Mouse (Mus musculus): ENCODE measurements around the gene Cpsf7.
"Not testable (repeated sequence)": the region's sequence is repeated elsewhere in the genome, so short reads cannot be mapped to it uniquely, and the experiment has no call there.

Gene Cpsf7

DNA sequence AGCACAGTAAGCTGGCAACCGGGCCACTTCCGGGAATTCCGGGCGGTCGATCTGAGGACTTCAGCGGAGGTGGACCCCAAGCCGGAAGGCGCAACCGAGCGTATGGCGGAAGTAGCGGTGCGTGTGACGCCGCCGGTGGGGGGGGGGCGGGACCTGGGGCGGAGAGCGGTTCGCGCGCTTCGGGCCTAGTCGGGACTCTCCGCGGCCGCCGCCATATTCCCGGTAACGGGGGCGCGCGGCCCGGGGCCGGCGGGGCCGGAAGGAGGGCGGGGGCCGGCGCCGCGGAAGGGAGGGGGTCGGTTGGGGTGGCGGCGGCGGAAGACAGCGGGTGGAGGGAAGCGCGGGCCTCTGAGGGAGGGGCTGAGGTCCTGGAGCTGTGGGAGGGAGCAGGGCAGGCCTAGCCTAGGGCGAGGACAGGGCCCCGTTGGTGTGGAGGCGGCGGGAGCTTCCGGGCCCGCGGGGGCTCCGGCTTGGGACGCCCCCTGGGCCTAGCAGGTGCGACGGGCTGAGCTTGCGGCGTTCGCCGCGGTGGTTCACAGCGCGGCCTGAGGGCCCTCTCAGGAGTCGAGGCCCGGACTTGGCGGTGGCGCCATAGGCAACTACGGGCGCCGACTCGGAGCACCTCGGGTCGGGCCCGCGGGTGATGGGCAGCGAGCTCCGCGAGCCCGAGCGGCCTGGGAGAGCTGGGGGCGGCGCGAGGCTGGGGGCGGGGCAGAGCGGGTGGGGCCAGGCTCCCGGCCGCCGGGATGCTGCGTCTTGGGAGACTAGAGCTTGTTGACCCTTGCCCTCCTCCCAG is at the start of gene Cpsf7:
Cpsf7 (plus strand) TSS at position 161 of the 796 bp plus-strand sequence.
- peak; percentile 83 for DNase-seq (ENCODE audit: low spot score)

DNA sequence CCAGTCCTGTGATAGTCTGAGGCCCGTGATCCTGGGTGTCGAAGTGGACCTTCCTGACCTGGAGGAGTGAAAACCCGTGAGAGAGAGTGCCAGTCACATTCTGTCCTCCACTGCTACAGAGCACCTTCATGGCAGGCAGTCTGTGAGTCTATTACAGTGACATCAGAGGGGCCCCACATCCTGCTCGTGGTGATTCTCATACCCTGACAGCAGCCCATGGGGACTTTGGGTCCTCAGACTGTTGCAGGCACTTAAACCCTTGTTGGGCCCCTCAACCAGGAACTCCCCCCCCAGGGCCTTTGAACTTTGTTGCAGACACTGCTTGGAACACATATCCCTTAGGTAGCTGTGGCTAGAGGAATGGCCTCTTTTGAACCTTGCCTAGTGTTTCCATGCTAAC is 45.5 kb upstream of the Cpsf7 start:
- no peak for DNase-seq (ENCODE audit: low spot score)

DNA sequence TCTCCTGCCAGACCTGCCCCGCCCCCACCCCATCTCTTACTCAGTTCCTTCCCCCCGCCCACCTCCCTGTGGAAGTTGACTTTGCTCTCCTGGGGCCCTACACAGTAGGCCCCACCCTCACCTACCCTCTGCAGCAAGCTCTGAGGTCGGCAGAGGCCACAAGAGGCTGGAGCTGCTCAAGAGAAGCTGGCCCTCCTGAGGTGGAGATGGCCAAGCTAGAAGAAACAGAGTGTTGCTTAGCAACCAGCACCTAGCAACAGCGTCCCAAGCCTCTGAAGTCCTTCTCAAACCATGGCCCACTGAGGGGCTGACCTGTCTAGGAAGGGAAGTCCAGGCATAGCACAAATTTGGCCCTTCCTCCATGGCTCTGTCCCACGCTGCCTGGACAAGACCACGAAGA is 42.4 kb upstream of the Cpsf7 start, which contains the start of gene Ppp1r32:
Ppp1r32 (minus strand) TSS at position 226 of the 400 bp plus-strand sequence.
- DNase-seq (ENCODE audit: low spot score) = no peak

DNA sequence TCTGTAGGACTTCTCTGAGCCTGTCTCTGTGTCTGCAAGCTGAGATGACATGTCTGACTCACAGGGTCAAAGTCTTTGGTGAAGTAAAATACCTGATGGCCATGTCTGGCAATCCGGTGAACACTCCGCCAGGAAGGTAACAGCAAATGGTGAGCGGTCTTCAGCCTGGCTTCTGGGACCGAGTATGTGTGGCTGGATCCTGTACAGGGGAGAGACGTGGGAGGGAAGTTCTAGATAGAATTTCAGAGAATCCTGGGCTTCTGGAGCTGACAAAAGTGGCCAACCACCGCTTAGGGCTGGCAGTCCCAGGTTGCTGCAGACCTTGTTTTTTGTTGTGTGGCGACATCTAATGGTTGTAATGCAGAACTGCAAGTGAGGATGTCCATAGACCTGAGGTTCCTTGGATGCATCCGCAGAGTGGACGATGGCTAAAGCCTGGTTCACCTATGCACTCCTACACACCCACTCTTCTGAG is 38.8 kb upstream of the Cpsf7 start:
- DNase-seq (ENCODE audit: low spot score) = peak; percentile 42

DNA sequence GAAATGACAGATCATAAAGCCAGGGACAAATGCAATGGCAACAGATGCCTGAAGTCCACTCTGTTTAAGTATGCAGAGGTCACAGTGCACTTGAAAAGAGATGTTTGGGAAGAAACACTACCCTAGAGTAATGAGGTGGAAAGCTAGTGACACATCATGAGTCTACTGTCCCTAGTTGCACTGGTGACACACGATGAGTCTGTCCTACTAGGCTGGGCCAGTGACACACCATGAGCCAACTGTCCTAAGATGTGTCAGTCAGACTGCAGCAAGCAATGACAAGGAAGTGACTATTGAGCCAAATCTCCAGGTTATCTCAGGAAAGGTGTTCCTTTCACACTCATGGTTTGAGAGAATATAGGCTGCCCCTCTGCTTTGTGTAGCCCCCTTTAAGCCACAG is 29.4 kb upstream of the Cpsf7 start:
- no peak for DNase-seq (ENCODE audit: low spot score)

DNA sequence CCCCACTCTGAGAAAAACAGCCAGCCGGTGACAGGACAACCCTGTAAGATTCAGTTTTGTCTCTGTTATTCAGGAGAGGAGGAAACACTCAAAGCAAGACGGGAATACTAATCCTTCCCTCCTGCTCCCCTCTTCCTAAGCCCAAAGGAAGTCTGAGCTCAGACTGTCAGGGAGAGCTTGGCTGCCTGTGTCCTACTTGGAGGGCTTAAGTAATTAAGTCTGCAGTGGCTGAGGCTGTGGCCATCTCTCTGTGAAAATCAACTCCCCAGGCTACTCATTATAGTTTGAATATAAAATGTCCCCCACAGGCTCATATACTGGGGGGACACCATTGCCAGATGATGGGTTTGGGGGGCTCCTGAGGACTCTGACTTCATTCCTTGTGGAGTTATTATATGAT is 28.1 kb upstream of the Cpsf7 start:
- DNase-seq (ENCODE audit: low spot score) = no peak

DNA sequence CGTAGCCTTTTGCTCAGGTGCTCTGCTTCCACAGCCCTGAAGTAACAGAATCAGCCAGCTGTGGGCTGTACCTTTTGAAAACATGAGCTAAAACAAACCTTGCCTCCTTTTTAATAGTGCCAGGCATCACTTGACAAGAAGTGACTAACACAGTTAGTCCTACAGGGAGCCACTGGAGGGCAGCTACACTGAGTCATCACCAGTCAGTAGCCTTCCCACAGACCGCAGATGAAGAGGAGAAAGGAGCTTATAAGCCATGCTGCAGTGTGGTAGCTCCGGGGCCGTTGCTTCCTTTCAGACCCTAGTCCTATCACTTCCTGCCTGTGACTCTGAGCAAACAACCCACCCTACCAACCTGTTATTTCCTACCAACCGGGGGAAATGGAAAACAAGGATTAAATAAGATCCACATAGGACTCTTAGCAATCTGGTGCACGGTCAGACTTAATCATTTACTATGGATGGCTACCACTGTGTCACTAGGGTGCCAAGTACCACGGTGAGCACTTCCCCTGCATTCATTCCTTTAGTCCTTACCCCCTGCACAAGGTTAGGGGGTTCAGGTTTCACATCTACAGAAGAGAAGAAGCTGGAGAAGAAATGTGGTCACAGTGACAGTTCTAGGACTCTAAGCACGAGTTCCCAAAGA is 27.4 kb upstream of the Cpsf7 start:
- DNase-seq (ENCODE audit: low spot score) = no peak

DNA sequence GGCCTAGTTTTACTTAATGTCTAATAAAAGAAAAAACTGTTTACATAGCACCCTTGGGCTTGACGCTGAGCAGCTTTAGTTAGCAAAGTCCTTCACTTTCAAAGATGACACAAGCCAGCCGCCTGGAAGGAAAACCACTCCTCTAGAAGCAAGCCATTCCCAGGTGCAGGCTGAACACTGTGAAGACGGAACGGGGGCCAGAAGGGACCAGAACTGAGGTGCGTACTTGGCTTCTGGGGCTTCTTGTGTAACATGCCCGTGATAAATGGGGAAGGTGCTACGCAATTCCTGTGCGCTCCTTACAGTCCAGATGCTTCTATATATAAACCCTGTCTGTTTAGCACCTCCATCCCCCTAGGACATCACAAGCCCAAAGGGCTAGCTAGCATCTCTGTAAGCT is 24.5 kb upstream of the Cpsf7 start:
- DNase-seq (ENCODE audit: low spot score) = no peak

DNA sequence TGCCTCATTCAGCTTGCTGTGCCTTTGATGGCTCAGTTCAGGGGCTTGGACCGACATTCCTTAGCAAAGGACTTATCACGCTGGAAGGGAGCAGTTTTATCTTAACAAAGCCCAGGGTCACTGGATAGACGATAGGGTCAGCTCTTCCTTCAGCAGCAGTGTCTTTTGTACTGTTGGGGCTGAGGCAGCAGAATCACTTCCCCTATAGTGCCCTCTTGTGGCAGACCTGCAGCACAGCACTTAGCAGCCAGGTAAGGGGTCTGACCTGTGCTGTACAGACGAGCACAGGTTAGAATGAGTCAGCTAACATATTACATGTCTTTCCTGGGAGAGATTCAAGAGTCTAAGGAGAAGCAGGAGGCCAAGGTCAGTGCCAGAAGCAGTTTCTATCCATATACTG is 22.5 kb upstream of the Cpsf7 start:
- DNase-seq (ENCODE audit: low spot score) = no peak

- no peak for DNase-seq (ENCODE audit: low spot score)
Observed at GRCm38 (mm10) chr19:10510759-10511330, 14.2 kb upstream of the Cpsf7 start.

DNA sequence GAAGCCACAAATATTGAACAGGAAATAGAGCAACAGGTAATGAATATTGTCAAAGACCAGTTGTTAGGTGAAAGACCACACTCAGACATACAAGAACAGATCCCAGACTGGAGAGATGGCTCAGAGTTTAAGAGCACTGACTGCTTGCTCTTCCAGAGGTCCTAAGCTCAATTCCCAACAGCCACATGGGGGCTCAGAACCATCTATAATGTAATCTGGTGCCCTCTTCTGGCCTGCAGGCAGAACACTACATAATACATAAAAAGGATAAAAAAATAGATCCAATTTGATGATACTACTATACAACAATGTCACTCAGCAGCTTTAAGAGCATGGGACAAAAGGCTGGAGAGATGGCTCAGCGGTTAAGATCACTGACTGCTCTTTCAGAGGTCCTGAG is 4.7 kb upstream of the Cpsf7 start:
- DNase-seq (ENCODE audit: low spot score) = no peak

GRCm38 (mm10) chr19:10521926-10522325 is 3.1 kb upstream of the Cpsf7 start:
- no peak for DNase-seq (ENCODE audit: low spot score)

- no peak for DNase-seq (ENCODE audit: low spot score)
Observed at GRCm38 (mm10) chr19:10523483-10524080, 1.5 kb upstream of the Cpsf7 start.

- DNase-seq (ENCODE audit: low spot score) = no peak
Observed at GRCm38 (mm10) chr19:10524784-10525105, 321 bp upstream of the Cpsf7 start.

GRCm38 (mm10) chr19:10525910-10526309 is 844 bp downstream of the Cpsf7 start, which contains the start of gene Sdhaf2:
TSS of gene Sdhaf2 (minus strand) at chr19:10526142.
- peak; percentile 9 for DNase-seq (ENCODE audit: low spot score)

DNA sequence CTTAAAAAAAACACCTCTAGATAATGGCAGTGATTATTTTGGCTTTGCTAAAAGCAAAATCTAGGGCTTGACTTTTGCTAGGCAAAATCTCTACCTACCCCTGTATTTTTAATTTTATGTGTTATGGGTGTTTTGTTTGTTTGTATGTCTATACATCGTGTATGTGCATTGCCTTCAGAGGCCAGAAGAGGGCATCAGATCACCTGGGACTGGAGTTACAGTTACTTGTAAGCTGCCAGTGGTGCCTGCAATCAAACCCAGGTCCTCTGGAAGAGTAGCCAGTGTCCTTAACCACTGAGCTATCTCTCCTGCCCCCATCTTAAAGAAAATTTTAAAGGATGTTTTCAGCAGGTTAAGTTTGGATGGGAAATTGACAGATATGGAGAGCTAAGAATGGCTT is 5.0 kb downstream of the Cpsf7 start:
- no peak for DNase-seq (ENCODE audit: low spot score)

- DNase-seq (ENCODE audit: low spot score) = no peak
Observed at GRCm38 (mm10) chr19:10539454-10539853, 14.4 kb downstream of the Cpsf7 start.

DNA sequence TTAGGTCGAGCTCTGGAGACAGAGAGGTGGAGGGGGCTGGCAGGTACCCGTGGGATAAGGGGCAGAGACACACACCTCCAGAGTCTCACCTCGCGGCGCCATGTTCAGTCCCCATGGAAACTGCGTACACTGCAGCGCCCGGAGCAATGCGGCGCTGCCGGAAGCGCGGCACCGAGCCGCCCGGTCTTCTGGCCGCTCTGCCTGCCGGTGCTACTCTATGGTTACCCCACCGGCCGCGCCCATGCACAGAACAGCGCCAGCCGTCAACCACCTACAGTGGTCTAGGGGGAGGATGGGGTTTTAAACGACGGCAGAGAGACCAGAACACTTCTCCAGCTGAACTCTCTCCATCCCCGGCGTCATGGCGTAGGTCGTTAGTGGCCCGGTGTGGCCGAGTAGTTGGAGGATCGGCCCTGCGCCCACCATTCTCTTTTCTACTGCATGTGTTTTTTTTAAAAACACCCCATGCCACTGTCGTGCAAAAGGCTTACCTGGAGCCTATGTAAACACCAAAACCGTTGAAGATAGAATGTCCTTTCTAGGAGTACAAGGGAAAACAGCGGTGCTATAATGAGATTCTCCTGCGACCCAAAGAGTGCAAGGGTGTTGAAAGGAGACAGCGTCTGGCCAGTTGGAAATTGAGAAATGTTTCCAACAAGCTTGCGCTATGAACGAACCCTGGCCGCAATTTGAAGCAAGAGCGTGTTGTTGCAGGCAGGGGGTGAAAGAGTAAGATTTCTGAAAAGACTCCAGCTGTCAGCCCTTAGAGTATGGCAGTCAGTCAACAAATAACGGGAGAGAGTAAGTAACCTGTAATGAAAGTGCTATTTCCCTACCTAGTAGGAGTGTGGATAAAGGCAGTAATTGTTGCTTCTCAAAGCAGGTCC is 30.8 kb downstream of the Cpsf7 start, which contains the start of gene Tmem216:
Tmem216 (minus strand) TSS at position 615 of the 887 bp plus-strand sequence.
- peak; percentile 75 for DNase-seq (ENCODE audit: low spot score)

DNA sequence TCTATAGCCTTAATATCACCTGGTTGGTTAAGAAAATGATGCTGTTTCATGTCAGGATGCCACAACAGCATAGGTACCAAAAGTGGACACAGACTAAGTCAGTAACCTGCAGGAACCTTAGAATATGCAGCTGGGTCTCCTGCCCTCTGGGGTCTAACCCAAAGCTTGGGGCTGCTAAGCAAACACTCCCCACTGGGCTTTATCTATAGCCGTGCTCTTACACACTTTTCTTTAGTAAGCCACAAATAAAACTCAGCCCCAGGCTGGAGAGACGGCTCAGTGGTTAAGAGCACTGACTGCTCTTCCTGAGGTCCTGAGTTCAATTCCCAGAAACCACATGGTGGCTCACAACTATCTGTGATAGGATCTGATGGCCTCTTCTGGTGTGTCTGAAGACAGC is 31.9 kb downstream of the Cpsf7 start:
- DNase-seq (ENCODE audit: low spot score) = no peak

- DNase-seq (ENCODE audit: low spot score) = no peak
Observed at GRCm38 (mm10) chr19:10557430-10557829, 32.4 kb downstream of the Cpsf7 start.

DNA sequence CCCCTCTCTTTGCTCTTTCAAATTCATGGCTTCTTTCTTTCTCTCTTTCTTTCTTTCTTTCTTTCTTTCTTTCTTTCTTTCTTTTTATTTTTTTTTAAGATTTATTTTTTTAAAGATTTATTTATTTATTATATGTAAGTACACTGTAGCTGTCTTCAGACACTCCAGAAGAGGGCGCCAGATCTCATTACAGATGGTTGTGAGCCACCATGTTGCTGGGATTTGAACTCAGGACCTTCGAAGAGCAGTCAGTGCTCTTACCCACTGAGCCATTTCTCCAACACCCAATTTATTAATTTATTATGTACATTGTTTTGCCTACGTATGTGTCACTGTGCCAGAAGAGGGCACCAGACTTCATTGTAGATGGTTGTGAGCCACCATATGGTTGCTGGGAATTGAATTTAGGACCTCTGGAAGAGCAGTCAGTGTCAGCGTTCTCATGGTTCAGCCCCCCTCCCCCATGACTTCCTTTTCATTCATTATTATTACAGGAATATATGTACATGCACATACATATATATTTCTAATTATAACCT is 32.8 kb downstream of the Cpsf7 start:
- DNase-seq (ENCODE audit: low spot score) = not testable (repeated sequence)
